Mouse (Mus musculus) testis, adult 2 months (tissue): ENCODE measurements around the gene Abhd16a.

Experiments used
- CTCF ChIP-seq: fragments of 200-500 bp; IDR thresholded peaks from 2 replicates; pipeline ENCODE4 v1.5.1; 2012; ENCODE audit warnings: low read depth, mild to moderate bottlenecking, inconsistent platforms, low read length, moderate library complexity; ENCODE audit not compliant: control insufficient read depth, insufficient read depth, insufficient replicate concordance
- POLR2A ChIP-seq: fragments of 200-500 bp; IDR thresholded peaks from 2 replicates; pipeline ENCODE4 v1.6.1; 2012; ENCODE audit warnings: low read depth, mild to moderate bottlenecking, inconsistent platforms, low read length, moderate library complexity; ENCODE audit not compliant: control insufficient read depth

DNA sequence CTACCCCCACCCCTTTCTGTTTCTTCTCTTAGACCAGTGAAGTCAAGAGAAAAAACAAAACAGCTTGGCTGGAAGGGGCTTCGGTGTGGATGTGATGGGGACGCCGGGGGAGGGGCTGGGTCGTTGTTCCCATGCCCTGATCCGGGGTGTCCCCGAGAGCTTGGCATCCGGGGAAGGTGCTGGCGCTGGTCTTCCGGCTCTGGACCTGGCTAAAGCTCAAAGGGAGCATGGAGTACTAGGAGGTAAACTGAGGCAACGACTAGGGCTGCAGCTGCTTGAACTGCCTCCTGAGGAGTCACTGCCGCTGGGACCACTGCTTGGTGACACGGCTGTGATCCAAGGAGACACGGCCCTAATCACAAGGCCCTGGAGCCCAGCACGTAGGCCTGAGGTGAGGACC, 29.0 kb upstream of the Abhd16a start:
- TF ChIP-seq POLR2A = no peak
- no peak for TF ChIP-seq CTCF
